Mouse (Mus musculus) embryonic facial prominence, embryonic 12.5 days (tissue): ENCODE results near the gene Apol7a. TPM values are rescaled to one million over a fixed set of nuclear protein-coding genes. Genes with fewer than 3 reads are reported as not detected.
"Not testable (repeated sequence)": the region's sequence is repeated elsewhere in the genome, so short reads cannot be mapped to it uniquely, and the experiment has no call there.

Experiments used
- ATAC-seq: fragments of 200-750 bp; cut with Nextera tagmentation; 2 replicates; pipeline ENCODE4 v1.8.0; 2017; ENCODE audit not compliant: insufficient number of reproducible peaks, insufficient read depth, low FRiP score, low TSS enrichment
- H3K27ac ChIP-seq: fragments of 300-500 bp; sonication (generic); 2 replicates; pipeline ENCODE4 v1.5.1; 2016; ENCODE audit warnings: mild to moderate bottlenecking
- H3K27me3 ChIP-seq: fragments of 300-500 bp; sonication (generic); 2 replicates; pipeline ENCODE4 v1.6.1; 2016; ENCODE audit warnings: mild to moderate bottlenecking, moderate library complexity
- H3K36me3 ChIP-seq: fragments of 300-500 bp; sonication (generic); 2 replicates; pipeline ENCODE4 v1.6.1; 2016; ENCODE audit warnings: mild to moderate bottlenecking
- H3K4me1 ChIP-seq: fragments of 300-500 bp; sonication (generic); 2 replicates; pipeline ENCODE4 v1.6.1; 2016
- H3K4me2 ChIP-seq: fragments of 300-500 bp; sonication (generic); replicated peaks from 2 replicates; pipeline ENCODE4 v1.6.1; 2016; ENCODE audit warnings: mild to moderate bottlenecking, moderate library complexity
- H3K4me3 ChIP-seq: fragments of 300-500 bp; sonication (generic); 2 replicates; pipeline ENCODE4 v1.5.1; 2016; ENCODE audit warnings: mild to moderate bottlenecking
- H3K9ac ChIP-seq: fragments of 300-500 bp; sonication (generic); 2 replicates; pipeline ENCODE4 v1.6.1; 2016; ENCODE audit warnings: mild to moderate bottlenecking, moderate library complexity
- H3K9me3 ChIP-seq: fragments of 300-500 bp; sonication (generic); 2 replicates; pipeline ENCODE4 v1.6.1; 2016; ENCODE audit warnings: mild to moderate bottlenecking, moderate library complexity
- WGBS: fragments of 180-500 bp; shearing (Covaris S2); methylation state at CpG from one replicate; pipeline ENCODE4 v1.1.7; 2016; 5-methylcytosine and 5-hydroxymethylcytosine counted together
- polyA plus RNA-seq: library from polyadenylated mRNA; unstranded; fragments of >200 nt; fragmentation: Nextera tagmentation; extraction: Ambion mirVana; gene quantifications from 2 replicates; pipeline ENCODE4 v1.2.1, GENCODE M21; 2016

Gene Apol7a
- polyA plus RNA-seq, result not detected in 2 replicates

DNA sequence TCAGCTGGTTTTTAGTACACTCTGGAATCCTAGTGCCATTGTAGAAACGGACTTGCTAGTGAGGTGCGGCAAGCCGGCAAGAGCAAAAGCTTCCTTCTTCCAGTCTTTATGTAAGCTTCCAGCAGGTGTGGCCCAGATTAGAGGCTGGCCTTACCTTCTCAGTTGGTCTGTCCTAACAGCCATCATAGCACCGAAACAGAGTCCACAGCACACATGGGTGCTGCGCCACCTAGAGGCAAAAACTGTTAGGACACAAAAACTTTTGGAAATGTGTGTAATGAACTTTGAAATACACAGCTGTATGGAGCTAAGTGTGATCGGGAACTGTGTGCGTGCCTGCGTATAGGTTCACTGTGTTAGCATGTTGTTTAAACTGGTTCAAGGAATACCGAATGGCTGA lies at the start of gene Apol7a:
TSS of gene Apol7a (minus strand) at position 84 of the 400 bp plus-strand sequence.
- H3K27ac ChIP-seq, H3K9ac ChIP-seq, H3K9me3 ChIP-seq, H3K4me3 ChIP-seq, H3K4me1 ChIP-seq, H3K27me3 ChIP-seq, H3K36me3 ChIP-seq, H3K4me2 ChIP-seq, ATAC-seq: not testable (repeated sequence)
- WGBS, result 54% methylated on average over 9 of the region's 9 CpGs

DNA sequence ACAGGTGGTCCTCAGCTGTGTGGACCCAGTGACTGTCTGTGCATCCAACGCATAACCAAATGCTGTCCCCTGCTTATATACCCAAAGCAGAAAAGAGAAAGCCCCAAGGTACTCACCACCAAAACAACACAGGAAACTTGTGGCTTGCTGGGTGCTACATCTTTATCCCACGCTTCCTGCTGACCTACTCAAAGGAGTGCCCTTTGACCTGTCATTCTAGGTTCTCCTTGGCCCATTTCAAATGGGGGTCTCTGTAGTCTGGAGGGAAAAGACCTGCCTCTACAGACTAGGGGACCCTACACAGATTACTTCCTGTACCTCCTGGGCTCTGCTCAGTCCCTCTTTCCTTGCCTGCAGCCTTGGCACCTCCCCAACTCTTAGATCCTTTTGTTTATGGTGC lies 48.5 kb upstream of the Apol7a start, which contains the start of gene Apol7b:
TSS of gene Apol7b (minus strand) at position 101 of the 400 bp plus-strand sequence.
- not testable (repeated sequence) for H3K9ac ChIP-seq, ATAC-seq, H3K4me1 ChIP-seq, H3K36me3 ChIP-seq, H3K4me2 ChIP-seq, H3K9me3 ChIP-seq, H3K27ac ChIP-seq, H3K27me3 ChIP-seq, H3K4me3 ChIP-seq
- 73% methylated on average over 2 of the region's 2 CpGs for WGBS

DNA sequence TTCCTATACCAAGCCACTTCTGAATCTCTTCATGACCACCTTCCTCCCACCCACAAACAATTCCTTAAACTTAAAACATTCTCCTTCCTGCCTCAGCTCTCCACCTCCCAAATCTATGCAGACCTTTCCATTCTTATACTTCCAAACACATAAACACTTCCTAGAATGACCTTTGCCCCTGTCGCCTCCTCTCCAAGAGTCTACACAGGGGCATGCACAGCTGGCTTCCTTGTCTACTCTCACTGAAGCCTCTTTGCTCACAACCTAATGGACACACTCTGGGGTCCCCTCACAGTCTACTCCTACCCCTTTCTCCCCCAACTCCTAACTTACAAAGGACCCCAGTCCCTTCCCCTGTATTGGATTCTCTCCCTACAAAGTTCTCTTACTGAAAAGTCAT lies 46.8 kb upstream of the Apol7a start:
- H3K27me3 ChIP-seq, H3K36me3 ChIP-seq, H3K9ac ChIP-seq, H3K27ac ChIP-seq, H3K4me3 ChIP-seq, H3K9me3 ChIP-seq, ATAC-seq, H3K4me2 ChIP-seq, H3K4me1 ChIP-seq: not testable (repeated sequence)
- 59% methylated on average over 1 of the region's 1 CpGs for WGBS

DNA sequence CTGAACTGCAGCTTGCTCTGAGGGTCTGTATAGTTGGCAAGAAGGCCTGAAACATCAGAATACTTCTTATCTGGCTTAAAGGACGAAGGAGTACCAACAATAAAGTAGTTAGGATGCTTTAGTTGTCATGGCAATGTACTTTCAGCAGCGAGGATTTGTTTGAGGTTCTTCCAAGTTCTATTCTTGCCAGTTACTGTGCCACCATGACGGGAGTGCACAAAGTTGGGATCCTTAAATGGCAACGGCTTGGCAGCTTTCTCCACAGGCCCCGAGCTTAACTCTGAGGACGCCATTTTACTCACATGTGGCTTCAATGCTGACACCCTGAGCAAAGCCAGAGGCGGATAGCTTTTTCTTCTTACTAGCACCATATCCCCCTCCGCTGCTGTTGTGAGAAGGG lies 45.8 kb upstream of the Apol7a start:
- not testable (repeated sequence) for H3K27me3 ChIP-seq, H3K9me3 ChIP-seq, ATAC-seq, H3K4me3 ChIP-seq, H3K4me2 ChIP-seq, H3K4me1 ChIP-seq, H3K9ac ChIP-seq, H3K27ac ChIP-seq, H3K36me3 ChIP-seq
- WGBS, result 86% methylated on average over 8 of the region's 8 CpGs

DNA sequence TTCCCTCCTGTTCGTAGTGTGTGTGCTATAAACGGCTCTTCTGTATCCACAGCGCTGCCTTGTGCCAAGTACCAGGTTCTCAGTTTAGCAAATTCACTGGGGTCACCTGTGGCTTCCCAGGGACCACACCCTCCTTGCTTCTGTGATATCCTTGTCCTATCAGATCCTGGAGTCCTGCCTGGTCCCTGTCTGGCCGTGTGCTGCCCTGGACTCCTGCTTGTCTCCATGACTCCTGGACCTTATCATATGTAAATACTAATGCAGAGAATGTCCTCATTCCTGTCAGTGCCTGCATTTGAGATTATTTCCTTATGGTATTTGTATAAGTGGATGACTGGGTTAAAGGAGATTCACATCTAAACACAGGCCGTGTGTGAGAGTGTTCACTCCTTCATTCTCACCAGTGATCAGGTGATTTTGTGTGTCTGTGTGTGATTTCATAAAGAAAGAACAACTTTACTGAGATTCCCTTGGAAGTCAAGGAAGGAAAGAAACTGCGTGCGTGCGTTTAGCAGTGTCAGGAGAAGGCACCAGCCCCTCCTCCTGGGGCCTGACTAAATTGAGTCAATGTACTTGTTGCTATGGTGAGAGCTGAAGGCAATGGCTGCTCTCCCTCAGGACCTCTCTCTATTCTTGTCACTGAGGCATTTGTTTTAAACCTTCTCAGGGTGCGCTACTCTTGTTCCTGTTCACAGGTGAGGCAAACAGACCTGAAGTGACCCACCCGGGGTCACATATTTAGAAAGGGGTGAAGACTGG lies 30.0 kb upstream of the Apol7a start:
- H3K36me3 ChIP-seq, ATAC-seq: not testable (repeated sequence)

DNA sequence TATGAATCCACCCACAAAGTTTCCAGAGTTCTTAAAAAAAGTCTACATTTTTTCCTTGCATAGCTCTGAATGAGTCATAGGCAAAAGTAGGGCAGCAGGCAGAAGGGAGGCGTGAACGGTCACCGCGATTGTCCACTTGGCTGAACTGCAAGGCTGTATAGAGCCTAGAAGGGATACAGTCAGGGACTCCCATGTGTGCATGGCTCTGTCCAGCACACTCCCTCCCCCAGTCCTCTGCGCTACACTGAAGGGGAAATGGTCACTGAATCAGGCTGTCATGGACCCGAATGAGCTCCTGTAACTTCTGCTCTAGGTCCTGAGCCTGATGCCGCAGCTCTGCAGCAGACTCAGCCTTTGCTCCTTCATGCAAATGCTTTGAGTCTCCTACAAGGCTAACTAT lies 24.0 kb upstream of the Apol7a start:
- not testable (repeated sequence) for H3K27ac ChIP-seq, H3K4me3 ChIP-seq, H3K9me3 ChIP-seq, H3K4me1 ChIP-seq, H3K9ac ChIP-seq, H3K27me3 ChIP-seq, H3K36me3 ChIP-seq, ATAC-seq, H3K4me2 ChIP-seq
- WGBS, result 84% methylated on average over 5 of the region's 7 CpGs

More for the DNA sequence above, 30.0 kb upstream of the Apol7a start:
- 68% methylated on average over 9 of the region's 10 CpGs for WGBS
- not testable (repeated sequence) for H3K27me3 ChIP-seq, H3K4me1 ChIP-seq, H3K27ac ChIP-seq, H3K4me3 ChIP-seq, H3K9ac ChIP-seq, H3K9me3 ChIP-seq, H3K4me2 ChIP-seq

DNA sequence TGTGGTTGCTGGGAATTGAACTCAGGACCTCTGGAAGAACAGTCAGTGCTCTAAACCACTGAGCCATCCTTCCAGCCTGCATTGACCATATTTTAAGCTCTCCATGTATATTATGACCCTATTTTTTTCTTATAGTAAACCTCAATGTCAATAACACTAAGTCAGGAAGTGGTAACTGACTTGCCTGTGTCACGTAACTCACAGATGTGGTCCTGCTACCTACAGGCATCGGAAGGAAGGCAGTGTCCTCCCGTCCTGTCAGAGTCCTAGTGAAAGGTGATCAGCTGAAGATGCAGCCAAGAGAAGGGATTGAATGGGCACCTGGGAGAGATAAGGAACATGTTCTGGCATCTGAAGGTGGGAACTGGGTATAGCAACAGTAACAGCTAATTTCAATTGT lies 20.7 kb upstream of the Apol7a start:
- H3K9me3 ChIP-seq, H3K4me3 ChIP-seq, H3K4me2 ChIP-seq, H3K27ac ChIP-seq, ATAC-seq, H3K4me1 ChIP-seq, H3K36me3 ChIP-seq, H3K9ac ChIP-seq, H3K27me3 ChIP-seq: not testable (repeated sequence)
- no CpG with 5 or more reads among the region's 3 CpGs for WGBS

DNA sequence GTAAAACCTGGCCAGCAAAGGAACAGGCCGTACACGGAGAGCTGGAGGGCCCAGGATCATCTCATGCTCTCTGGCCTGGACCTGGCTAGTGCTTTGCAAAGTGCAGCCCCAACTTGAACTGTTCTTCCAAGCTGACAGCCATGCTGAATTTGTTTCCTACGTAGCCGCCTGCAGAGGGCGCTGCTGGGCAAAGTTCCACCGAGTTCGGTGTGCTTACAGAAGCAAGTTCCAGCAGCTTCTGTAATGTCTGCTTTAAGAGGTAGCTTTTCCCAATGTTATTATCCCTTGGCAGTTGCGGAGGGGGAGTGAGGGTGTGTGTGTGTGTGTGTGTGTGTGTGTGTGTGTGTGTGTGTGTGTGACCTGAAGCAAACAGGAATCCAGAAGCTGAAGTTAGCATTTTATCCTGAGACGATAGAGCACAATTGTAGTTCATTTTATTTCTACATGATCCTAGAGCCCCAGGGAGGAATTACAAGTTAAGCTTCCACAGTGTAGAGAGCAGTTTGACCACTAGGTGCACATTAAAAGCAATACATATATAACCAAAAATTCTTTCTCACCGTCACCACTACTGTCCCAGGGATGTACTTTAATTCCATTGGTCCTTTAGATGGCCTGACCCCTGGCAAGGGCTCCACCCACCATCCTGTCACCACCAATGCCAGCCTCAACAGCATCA lies 17.9 kb upstream of the Apol7a start:
- not testable (repeated sequence) for H3K4me1 ChIP-seq, ATAC-seq, H3K4me3 ChIP-seq, H3K9me3 ChIP-seq, H3K4me2 ChIP-seq, H3K9ac ChIP-seq, H3K36me3 ChIP-seq, H3K27ac ChIP-seq, H3K27me3 ChIP-seq
- WGBS, result 34% methylated on average over 3 of the region's 10 CpGs

DNA sequence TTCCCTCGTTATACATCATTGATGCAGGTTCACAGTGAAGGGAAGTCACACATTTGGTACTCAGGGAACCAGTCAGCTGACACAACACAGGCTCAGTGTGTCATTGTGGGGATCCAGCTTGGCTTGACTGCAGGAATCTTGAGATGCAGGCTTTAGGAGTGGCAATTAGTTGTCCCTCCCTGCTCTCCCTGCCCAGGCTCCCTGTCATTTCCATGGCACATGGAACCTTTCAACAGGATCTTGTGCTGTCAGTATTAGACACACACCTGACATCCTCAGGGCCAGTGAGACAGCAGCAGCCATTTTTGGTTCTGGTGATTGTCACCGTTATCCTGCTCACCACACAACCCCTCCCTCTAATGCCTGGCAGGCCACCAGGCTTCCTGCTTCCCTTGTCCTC lies 16.7 kb upstream of the Apol7a start:
- not testable (repeated sequence) for ATAC-seq, H3K4me2 ChIP-seq, H3K9ac ChIP-seq, H3K36me3 ChIP-seq, H3K4me3 ChIP-seq, H3K9me3 ChIP-seq, H3K4me1 ChIP-seq, H3K27ac ChIP-seq, H3K27me3 ChIP-seq
- WGBS, result 63% methylated on average over 2 of the region's 2 CpGs

DNA sequence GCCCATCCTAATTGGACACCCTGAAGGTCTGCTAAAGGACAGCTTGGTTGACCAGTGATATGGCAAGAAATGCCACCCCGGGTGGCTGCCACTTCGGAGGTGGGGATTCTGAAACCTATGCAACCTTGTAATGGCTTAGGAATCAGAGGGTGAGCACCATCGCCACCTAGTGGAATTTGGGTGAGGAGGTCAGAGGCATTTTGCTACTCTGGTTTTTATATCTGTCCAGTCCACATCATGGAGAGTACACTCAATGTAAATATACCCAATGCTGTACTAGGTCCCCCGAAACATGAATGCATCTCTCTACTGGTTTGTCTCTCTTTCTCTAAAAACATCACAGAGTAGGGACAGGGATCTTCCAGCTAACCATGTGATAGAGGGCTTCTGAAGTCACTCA lies 13.8 kb upstream of the Apol7a start:
- not testable (repeated sequence) for H3K9ac ChIP-seq, H3K27ac ChIP-seq, H3K4me3 ChIP-seq, ATAC-seq, H3K4me2 ChIP-seq, H3K27me3 ChIP-seq, H3K9me3 ChIP-seq, H3K4me1 ChIP-seq, H3K36me3 ChIP-seq
- 20% methylated on average over 4 of the region's 4 CpGs for WGBS

DNA sequence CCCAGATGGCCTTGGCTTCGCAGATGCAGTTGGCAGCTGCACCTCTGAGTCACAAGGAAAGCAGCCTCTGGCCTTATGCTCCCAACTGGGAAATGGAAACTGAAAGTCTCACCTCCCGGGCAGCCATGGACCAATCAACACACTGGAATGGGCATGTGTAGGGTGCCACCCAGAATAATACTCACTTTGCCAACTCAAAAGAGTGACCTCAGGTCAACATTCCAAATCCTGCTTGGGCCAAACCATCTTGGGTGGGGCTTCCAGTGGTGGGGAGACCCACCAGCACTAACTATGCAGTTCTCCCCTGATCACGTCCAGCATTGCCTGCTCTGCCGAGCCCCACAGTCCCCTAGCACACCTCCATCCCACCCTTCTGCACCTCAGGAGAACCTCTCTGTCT lies 12.1 kb upstream of the Apol7a start, which contains the start of gene Apol9a:
TSS of gene Apol9a (minus strand) at position 101 of the 400 bp plus-strand sequence.
- not testable (repeated sequence) for H3K36me3 ChIP-seq, H3K4me2 ChIP-seq, H3K9ac ChIP-seq, H3K27me3 ChIP-seq, H3K27ac ChIP-seq, ATAC-seq, H3K4me3 ChIP-seq, H3K9me3 ChIP-seq, H3K4me1 ChIP-seq
- 90% methylated on average over 1 of the region's 4 CpGs for WGBS

DNA sequence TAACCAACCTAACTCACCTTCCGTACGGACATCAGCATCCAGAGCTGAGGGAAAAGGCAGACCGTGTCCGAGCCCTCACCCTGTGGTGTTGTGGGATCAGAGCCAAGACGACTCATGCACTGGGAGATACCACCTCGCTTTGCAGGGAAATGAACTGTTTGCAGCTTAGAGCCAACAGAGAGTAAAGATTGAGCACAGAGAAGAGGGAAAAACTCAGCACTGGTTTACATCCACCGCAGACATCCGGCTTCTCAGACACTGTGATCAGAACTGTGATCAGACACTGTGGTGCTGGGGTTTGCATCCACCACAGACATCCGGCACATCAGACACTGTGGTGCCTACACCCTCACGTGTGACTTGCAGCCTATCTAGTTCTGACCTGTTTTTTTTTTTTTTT lies 7.5 kb upstream of the Apol7a start:
- WGBS, result 81% methylated on average over 10 of the region's 10 CpGs
- H3K27ac ChIP-seq, ATAC-seq, H3K36me3 ChIP-seq, H3K9me3 ChIP-seq, H3K4me3 ChIP-seq, H3K4me1 ChIP-seq, H3K4me2 ChIP-seq, H3K27me3 ChIP-seq, H3K9ac ChIP-seq: not testable (repeated sequence)
